Mouse (Mus musculus) erythroblast, adult 5-6 weeks (primary cell): ENCODE data around the gene Cab39. TPM values are rescaled to one million over a fixed set of nuclear protein-coding genes. Genes with fewer than 3 reads are reported as not detected.
"Not testable (repeated sequence)": the region's sequence is repeated elsewhere in the genome, so short reads cannot be mapped to it uniquely, and the experiment has no call there.

ENCODE experiments used
- ATAC-seq: replicated peaks from 2 replicates; pipeline ENCODE4 v1.8.0; 2016; ENCODE audit warnings: moderate number of reproducible peaks, mild to moderate bottlenecking, moderate TSS enrichment, inconsistent platforms; ENCODE audit not compliant: poor library complexity, low FRiP score, severe bottlenecking
- total RNA-seq, 2 experiments: library from RNA; stranded (forward) in 1 of 2; stranded (reverse) in 1 of 2; fragments of 150-400 nt in 1 of 2; fragments of 200-764, 138-1000 nt in 1 of 2; gene quantifications; 2 replicates each; pipeline versions ENCODE4 v1.2.3 to v1.2.4; 2015 to 2017; ENCODE audit warnings: low replicate concordance in 2 of 2

Cab39 gene
- total RNA-seq, 2 experiments from 2014 or later, result 24.6 to 48.6 TPM

DNA sequence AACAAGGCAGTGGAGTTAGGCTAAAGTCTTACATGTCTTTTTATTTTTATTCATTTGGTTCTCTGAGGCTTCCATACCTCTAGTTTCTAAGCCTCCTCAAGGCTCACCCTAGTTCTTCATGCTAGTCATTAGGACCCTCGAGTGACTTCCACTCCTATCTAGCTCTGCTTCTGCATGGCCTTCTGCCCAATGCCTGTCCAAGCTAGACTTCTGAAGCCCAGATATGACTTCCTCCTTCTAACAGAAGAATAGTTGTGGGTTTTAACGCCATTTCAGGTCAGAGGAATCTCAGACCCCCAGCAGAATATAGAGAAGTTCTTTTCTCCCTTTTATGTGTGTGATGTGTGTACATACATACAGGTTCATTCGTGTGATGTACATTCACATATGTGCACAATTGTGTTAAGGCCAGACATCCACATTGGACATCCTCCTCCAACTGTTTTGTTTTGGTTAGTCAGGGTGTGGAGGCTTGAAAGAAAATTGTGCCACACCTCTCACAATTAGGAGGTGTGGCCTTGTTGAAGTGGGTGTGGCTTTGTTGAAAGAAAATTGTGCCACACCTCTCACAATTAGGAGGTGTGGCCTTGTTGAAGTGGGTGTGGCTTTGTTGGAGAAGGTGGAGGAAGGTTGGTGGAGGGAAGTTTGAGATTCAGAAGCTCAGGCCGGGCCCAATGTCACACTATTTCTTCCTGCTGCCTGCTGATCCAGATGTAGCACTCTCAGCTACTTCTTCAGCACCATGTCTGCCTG, 13.6 kb upstream of the Cab39 start:
- ATAC-seq, result no peak

DNA sequence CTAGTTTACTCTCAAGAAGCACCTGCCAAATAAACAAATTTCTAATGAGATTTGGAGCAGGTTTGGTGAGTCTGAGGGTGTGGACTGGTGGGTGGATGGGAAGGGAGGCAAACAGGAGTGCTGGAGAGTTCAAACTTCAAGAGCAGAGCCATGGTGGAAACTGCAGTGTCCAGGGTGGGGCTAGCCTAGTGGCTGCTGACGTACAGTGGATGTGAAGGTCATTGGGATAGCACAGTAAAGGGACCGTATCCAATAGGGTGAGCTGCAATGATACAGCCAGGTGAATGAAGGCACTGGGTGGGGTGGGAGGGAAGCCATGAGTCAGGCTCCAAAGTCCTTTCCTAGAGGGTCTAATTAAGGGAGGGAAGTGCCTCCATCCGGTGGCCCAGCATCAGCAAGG, 2.7 kb upstream of the Cab39 start:
- no peak for ATAC-seq

GRCm38 (mm10) chr1:85791476-85791875, 1.8 kb upstream of the Cab39 start:
- ATAC-seq, result no peak

DNA sequence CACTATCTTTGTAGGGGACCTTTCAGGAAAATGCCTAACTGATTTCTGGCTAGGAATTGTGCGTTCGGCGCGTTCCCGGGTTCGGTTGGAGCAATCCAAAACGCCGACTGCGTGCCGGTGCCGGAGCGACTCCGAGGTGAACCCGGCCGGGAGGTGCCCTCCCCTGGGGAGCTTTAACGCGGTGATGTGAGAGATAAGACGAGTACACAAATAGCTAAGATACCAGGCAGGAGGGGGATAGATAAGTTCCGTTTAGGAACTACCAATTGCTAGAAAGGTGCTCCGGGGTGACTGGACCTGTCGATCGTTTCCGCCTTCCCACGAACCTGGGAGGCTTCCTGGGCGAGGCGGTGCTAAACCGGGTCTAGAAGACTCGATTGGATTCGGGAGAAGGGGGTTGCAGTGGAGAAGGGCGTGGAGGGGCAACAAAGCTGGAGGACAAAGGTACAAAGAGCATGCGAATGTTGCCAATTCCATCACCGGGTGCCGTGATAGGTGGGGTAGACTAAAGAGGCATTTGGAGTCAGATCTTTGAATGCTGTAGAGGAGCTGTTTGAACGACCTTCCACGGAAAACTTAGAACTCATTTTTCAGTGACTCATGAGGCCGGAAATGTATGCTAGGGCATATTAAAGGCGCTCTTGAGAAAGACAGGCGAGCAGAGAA, 998 bp downstream of the Cab39 start:
- peak; percentile 62 for ATAC-seq

DNA sequence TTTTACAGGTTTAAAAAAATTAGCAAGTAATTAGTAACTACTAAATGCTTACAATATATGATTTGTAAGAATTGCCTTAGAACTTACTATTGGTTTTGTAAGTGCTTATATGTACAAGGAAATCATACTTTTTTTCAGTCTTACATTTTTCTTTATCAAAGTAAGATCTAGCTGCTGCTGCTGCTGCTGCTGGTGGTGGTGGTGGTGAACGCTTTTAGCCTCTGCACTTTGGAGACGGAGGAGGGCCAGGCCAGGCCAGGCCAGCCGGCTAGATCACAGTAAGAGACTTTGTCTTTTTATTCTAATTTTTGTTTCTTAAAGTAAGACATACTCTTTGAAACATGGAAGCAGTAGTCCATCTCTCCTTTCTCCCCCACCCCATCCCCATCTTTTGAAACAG, 2.0 kb downstream of the Cab39 start:
- no peak for ATAC-seq

GRCm38 (mm10) chr1:85799776-85800175, 6.5 kb downstream of the Cab39 start:
- ATAC-seq, result no peak

- no peak for ATAC-seq
These were observed 9.3 kb downstream of the Cab39 start for GRCm38 (mm10) chr1:85802517-85802916.

GRCm38 (mm10) chr1:85804551-85804950, 11.3 kb downstream of the Cab39 start:
- ATAC-seq, result no peak

DNA sequence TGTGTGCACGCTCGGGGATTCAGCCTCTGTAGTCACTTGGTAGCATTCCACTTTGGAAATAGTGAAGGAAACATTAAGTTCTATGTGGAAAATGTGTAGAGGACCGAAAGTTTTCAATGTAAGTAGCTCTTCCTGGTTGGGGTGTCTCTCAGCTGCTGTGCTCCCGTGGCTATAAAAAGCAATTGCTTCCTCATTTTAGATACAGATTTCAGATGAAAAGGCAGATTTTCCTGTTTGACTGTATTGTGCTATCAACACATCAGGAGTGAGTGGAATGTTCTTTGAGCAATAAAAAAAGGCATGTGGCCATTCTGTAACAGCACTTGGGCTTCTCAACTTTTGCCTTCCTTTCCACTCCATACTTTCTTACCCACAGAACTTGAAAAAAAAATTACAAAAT, 16.0 kb downstream of the Cab39 start:
- no peak for ATAC-seq

DNA sequence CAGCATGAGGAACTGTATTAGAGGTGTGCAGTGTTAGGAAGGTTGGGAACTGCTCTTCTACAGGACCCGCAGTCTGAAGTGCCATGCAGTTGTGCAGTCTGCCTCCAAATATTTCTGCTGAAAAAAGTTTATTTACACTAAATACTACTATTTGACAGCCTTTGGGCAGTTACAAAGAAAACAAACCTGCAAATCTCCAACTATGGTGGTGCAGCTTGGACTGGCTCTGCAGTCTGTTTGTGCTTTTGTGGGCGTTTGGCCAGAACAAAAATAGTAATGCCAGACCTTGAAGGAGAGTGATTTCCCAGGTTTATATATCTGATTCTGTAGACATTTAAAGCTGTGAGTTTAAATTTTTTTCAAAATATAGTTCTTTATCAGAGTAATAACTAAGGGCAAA, 17.1 kb downstream of the Cab39 start:
- ATAC-seq, result no peak

- ATAC-seq, result no peak
These were observed 17.5 kb downstream of the Cab39 start for GRCm38 (mm10) chr1:85810787-85811186.

DNA sequence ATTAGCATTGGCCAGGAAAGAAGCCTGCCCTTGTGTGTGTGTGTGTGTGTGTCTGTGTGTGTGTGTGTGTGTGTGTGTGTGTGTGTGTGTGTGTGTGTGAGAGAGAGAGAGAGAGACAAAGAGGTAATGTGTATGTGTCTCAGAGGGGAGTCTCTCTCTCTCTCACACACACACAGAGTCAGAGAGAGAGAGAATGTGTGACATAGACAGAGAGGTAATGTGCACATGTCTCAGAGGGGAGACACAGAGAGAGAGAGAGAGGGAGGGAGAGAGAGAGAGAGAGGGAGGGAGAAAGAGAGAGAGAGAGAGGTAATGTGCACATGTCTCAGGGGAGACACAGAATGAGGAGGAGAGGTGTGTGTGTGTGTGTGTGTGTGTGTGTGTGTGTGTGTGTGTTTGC, 21.0 kb downstream of the Cab39 start:
- not testable (repeated sequence) for ATAC-seq

DNA sequence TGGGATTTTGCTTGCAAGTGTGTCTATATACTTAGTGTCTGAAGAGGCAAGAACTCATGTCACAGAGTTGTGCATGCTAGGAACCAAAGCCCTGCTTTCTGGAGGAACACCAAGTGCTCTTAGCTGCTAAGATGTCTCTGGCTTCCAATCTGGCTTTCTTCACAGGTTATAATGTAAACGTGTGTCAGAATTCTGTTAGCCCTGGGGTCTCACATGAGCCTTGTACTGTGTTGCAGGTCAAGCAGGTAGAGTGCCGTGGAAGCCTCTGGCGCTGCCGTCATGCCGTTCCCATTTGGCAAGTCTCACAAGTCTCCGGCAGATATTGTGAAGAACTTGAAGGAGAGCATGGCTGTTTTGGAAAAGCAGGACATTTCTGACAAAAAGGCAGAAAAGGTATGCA, 24.9 kb downstream of the Cab39 start:
- ATAC-seq, result no peak

DNA sequence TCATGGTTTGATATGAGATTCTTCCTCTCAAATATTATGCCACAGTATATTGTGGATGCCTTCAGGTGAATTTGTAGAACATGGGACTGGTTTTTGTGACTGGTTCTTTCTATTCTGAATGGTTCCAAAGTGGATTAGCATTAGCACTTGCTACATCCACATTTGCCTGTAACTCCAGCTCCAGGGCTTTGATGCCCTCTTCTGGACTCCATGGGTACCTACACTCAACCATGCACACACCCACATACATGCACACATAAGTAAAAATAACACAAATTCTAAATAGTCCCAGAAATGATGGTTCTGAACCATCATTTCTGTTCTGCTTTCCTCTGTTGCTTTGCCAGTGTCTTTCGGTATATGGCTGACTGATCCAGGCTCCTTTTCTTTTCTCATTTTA, 26.5 kb downstream of the Cab39 start:
- ATAC-seq, result no peak

DNA sequence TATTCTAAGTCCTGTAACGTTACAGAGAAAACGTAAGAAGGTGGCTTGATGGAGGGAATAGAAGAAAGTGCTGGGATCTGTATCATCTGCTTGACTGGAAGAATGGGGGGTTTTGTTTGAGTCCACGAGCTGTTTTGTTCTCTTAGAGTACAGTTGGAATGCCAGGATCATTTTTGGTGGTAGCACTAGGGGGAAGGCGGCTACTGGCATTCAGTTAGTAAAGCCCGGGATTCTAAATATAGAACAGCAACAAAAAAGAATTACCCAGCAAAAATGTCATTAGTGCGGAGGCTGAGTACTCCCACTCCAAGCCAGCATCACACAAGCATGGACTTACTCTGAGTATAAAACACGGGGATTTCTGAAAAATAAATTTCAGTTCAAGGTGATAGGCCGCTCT, 29.0 kb downstream of the Cab39 start:
- ATAC-seq, result no peak

GRCm38 (mm10) chr1:85824905-85825304, 31.7 kb downstream of the Cab39 start:
- ATAC-seq, result no peak

DNA sequence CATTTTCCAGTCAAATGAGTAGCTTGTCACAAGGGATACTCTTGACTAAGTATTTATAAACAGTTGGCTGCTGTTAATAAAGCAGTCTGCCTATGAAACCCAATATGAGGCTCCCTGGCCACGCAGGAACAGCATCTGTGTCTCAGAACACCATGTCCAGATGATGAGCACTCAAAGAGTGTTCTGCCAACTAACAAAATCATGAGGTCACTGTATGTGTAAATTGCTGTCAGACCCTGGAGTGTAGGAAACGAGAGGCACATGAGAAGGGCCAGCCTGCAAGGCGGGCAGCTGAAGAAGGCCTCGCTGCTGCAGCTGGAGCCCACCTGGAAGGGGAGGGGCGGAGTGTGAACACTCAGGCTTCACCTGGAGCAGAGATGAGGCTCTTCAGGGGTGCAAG, 33.9 kb downstream of the Cab39 start:
- no peak for ATAC-seq

GRCm38 (mm10) chr1:85829016-85829415, 35.8 kb downstream of the Cab39 start:
- ATAC-seq, result no peak

GRCm38 (mm10) chr1:85838056-85838455, 44.8 kb downstream of the Cab39 start:
- no peak for ATAC-seq

- ATAC-seq, result no peak
These were observed 46.1 kb downstream of the Cab39 start for GRCm38 (mm10) chr1:85839356-85839755.

- ATAC-seq, result no peak
These were observed 46.5 kb downstream of the Cab39 start for GRCm38 (mm10) chr1:85839790-85840189.

DNA sequence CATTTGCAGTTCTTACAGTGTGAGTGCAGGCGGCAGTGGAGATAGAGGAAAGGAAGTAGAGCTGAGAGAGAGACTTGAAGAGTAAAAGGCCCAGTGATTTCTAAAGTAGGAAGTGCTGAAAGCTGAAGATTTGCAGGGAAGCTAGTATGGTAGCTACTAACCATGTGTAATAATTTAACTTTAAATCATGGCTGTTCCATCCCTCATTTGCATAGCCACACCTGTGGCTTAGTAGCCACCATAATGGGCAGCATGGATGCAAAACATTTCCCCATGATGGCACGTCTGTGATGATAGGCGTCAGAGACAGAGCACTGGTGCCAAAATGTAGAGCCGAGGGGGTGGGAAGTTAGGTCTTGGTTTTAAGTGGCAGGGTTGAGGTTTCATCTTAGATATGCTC, 47.2 kb downstream of the Cab39 start:
- ATAC-seq, result no peak
